Mouse (Mus musculus) liver, postnatal 0 days (tissue): ENCODE data around the gene Vsig1.

Experiments used
- CTCF ChIP-seq: sonication (generic); IDR thresholded peaks from 2 replicates; pipeline ENCODE4 v1.5.1; 2016; ENCODE audit warnings: antibody characterized with exemption, low read depth
- EP300 ChIP-seq: IDR thresholded peaks from 2 replicates; pipeline ENCODE4 v1.6.1; 2016; ENCODE audit warnings: antibody characterized with exemption, low read depth, mild to moderate bottlenecking

DNA sequence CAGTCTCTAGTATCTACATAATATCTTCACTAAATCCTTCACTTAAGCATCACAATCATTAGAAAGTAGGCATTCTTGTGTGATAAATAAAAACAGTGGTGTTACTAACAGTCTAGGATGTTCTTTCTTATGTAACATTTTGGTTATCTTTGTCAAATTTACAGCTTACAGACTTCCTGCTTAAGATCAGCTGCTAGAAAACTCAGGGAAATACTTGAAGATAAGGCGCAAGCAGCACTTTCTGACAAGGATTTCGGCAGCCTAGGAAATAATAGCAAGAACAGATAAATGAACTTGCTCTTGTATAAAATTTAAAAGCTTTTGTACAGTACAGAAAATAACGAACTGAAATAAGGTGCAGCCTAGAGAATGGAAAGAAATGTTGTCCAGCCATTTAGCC, 25.9 kb downstream of the Vsig1 start:
- TF ChIP-seq EP300 (no peak), CTCF (no peak)
